Mouse (Mus musculus) megakaryocyte, embryonic 14.5 days (primary cell): Measurements from ENCODE around the gene Wdtc1. TPM values are rescaled to one million over a fixed set of nuclear protein-coding genes. Genes with fewer than 3 reads are reported as not detected.

Experiments
- H3K27me3 ChIP-seq: replicated peaks from 2 replicates; pipeline ENCODE3; 2012; ENCODE audit warnings: inconsistent platforms
- H3K36me3 ChIP-seq: replicated peaks from 2 replicates; pipeline ENCODE3; 2012; ENCODE audit warnings: low read length, inconsistent platforms, mixed read lengths
- H3K4me1 ChIP-seq: 2 replicates; pipeline ENCODE4 v1.6.1; 2012; ENCODE audit warnings: inconsistent platforms
- H3K4me3 ChIP-seq: replicated peaks from 2 replicates; pipeline ENCODE3; 2012; ENCODE audit warnings: moderate library complexity, mild to moderate bottlenecking, inconsistent platforms
- H3K9me3 ChIP-seq: 2 replicates; pipeline ENCODE4 v1.6.1; 2012; ENCODE audit warnings: inconsistent platforms
- FLI1 ChIP-seq: IDR thresholded peaks from 2 replicates; pipeline ENCODE4 v1.6.1; 2012; ENCODE audit warnings: low read length, inconsistent platforms, mixed read lengths
- GATA1 ChIP-seq: IDR thresholded peaks from 3 replicates; pipeline ENCODE4 v1.6.1; 2012; ENCODE audit warnings: mixed read lengths, low read length, inconsistent platforms, borderline replicate concordance
- polyA plus RNA-seq: library from polyadenylated mRNA; stranded (reverse); fragments of >175 nt; gene quantifications from 2 replicates; pipeline ENCODE4 v1.2.3, GENCODE M21; 2012; ENCODE audit warnings: low replicate concordance; ENCODE audit not compliant: insufficient read depth

The Wdtc1 gene
- polyA plus RNA-seq, 1 experiment = 85.7 TPM

- no peaks in the 10 kb centered on the region for H3K9me3 ChIP-seq
These were observed 1.4 kb upstream of the Wdtc1 start for GRCm38 (mm10) chr4:133354641-133355040.

GRCm38 (mm10) chr4:133352797-133353196, 484 bp downstream of the Wdtc1 start:
- H3K4me3 ChIP-seq = no peak overlapping the region
- H3K27me3 ChIP-seq = no peaks in the 10 kb centered on the region
- peaks cover 19% of the 10 kb centered on the region for H3K4me1 ChIP-seq
- TF ChIP-seq GATA1 (no peak), FLI1 (no peak)
- H3K9me3 ChIP-seq = no peaks in the 10 kb centered on the region
- H3K36me3 ChIP-seq = no peaks in the 10 kb centered on the region

More at GRCm38 (mm10) chr4:133354641-133355040, 1.4 kb upstream of the Wdtc1 start:
- peaks cover 4% of the 10 kb centered on the region for H3K27me3 ChIP-seq
- no peak overlapping the region for H3K4me3 ChIP-seq
- H3K4me1 ChIP-seq = peaks cover 12% of the 10 kb centered on the region
- no peaks in the 10 kb centered on the region for H3K36me3 ChIP-seq
- TF ChIP-seq GATA1 (no peak), FLI1 (no peak)

DNA sequence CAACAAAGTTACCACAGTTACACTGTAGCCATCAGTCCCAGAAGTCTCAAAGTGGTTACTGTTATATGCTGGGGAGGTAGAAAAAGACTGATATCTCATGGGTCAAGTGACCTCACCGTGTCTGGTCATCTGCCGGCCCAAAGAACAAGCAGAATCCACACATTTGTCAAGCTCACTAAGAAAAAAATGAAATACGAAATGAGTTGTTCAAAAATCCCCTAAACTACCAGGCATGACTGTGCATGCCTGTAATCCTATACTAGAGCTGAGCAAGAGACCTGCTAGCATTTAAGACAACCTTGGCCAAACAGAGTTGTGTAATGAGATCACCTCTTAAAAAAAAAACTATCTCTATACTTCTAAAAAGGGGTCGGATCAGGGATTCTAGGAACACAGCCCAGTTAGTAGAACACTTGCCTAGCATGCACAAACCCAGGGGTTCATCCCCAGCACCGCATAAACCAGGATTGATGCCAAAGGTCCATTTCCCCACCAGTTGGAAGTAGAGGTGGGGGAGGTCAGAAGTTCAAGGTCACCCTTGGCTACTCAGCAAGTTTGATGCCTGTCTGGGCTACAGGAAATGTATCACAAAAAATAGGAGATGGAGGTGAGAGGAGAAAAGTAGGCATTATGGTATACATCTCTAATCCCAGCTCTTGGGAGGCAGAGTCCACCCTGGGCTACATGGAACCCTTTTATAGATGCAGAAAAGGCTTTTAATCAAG, 5.1 kb downstream of the Wdtc1 start:
- TF ChIP-seq FLI1 (no peak), GATA1 (no peak)
- Histone ChIP-seq H3K27me3 (no peaks in the 10 kb centered on the region), H3K4me1 (peaks cover 32% of the 10 kb centered on the region), H3K9me3 (no peaks in the 10 kb centered on the region), H3K36me3 (no peaks in the 10 kb centered on the region), H3K4me3 (no peak overlapping the region)

DNA sequence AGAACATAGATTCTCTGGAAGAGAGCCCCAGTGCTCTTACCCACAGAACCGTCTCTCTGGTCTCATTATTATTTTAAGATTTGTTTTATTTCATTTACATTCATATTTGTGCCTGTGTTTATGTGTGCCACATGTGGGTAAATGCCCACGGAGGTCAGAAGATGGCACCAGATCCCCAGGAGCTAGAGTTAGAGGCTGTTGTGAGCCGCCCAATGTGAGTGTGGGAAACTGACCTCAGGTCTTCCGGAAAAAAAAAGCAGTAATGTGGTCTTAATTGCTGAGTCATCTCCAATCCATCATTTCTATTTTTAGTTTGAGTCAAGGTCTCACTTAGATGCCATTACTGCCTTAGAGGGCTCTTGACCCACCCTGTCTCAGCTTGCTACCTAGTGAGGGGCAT, 5.7 kb downstream of the Wdtc1 start:
- TF ChIP-seq GATA1 (no peak), FLI1 (no peak)
- no peak overlapping the region for H3K4me3 ChIP-seq
- H3K36me3 ChIP-seq = no peaks in the 10 kb centered on the region
- H3K9me3 ChIP-seq = no peaks in the 10 kb centered on the region
- H3K27me3 ChIP-seq = peaks cover 5% of the 10 kb centered on the region
- H3K4me1 ChIP-seq = peaks cover 29% of the 10 kb centered on the region

DNA sequence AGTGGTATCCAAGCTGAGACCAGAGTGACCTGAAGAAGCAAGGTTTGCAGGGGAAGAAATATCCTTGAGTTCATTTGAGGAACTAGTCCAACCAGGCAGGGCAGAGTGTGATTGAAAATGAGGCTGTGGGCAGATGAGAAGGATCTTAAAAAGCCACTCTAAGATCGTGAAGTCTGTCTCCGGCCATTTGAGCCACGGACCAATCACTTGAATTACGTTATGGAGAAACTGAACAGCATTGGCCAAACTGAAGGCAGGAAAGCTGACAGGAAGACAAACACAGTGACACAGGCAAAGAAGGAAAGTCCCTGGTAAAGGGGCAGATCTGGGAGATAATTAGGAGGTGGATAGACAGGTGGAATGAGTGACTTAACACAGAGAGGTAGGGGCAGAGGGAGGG, 6.7 kb downstream of the Wdtc1 start:
- Histone ChIP-seq H3K4me3 (peak overlapping the region; percentile 38), H3K4me1 (peaks cover 29% of the 10 kb centered on the region), H3K9me3 (no peaks in the 10 kb centered on the region), H3K36me3 (no peaks in the 10 kb centered on the region), H3K27me3 (peaks cover 8% of the 10 kb centered on the region)
- TF ChIP-seq FLI1 (no peak), GATA1 (no peak)

- no peak overlapping the region for H3K4me3 ChIP-seq
- H3K4me1 ChIP-seq = peaks cover 29% of the 10 kb centered on the region
- no peaks in the 10 kb centered on the region for H3K36me3 ChIP-seq
- TF ChIP-seq GATA1 (no peak), FLI1 (no peak)
- H3K9me3 ChIP-seq = no peaks in the 10 kb centered on the region
- H3K27me3 ChIP-seq = peaks cover 8% of the 10 kb centered on the region
These were observed 7.6 kb downstream of the Wdtc1 start for GRCm38 (mm10) chr4:133345702-133346101.

- H3K4me3 ChIP-seq = no peak overlapping the region
- TF ChIP-seq GATA1 (no peak), FLI1 (no peak)
These were observed 9.2 kb downstream of the Wdtc1 start for GRCm38 (mm10) chr4:133344112-133344511.

GRCm38 (mm10) chr4:133340217-133340616, 13.1 kb downstream of the Wdtc1 start:
- Histone ChIP-seq H3K36me3 (peaks cover 4% of the 10 kb centered on the region), H3K4me1 (peaks cover 13% of the 10 kb centered on the region; the same call in 1 of the 2 replicates), H3K9me3 (no peaks in the 10 kb centered on the region), H3K27me3 (peaks cover 8% of the 10 kb centered on the region), H3K4me3 (no peak overlapping the region)
- TF ChIP-seq FLI1 (no peak), GATA1 (no peak)

More at GRCm38 (mm10) chr4:133344112-133344511, 9.2 kb downstream of the Wdtc1 start:
- H3K4me1 ChIP-seq = peaks cover 34% of the 10 kb centered on the region
- H3K36me3 ChIP-seq = no peaks in the 10 kb centered on the region
- H3K9me3 ChIP-seq = no peaks in the 10 kb centered on the region
- peaks cover 8% of the 10 kb centered on the region for H3K27me3 ChIP-seq

- Histone ChIP-seq H3K9me3 (no peaks in the 10 kb centered on the region), H3K4me3 (peak overlapping the region; percentile 97), H3K27me3 (peaks cover 8% of the 10 kb centered on the region), H3K36me3 (peaks cover 4% of the 10 kb centered on the region), H3K4me1 (peaks cover 13% of the 10 kb centered on the region; the same call in 1 of the 2 replicates)
- TF ChIP-seq GATA1 (no peak), FLI1 (no peak)
These were observed 14.0 kb downstream of the Wdtc1 start for GRCm38 (mm10) chr4:133339148-133339749.

DNA sequence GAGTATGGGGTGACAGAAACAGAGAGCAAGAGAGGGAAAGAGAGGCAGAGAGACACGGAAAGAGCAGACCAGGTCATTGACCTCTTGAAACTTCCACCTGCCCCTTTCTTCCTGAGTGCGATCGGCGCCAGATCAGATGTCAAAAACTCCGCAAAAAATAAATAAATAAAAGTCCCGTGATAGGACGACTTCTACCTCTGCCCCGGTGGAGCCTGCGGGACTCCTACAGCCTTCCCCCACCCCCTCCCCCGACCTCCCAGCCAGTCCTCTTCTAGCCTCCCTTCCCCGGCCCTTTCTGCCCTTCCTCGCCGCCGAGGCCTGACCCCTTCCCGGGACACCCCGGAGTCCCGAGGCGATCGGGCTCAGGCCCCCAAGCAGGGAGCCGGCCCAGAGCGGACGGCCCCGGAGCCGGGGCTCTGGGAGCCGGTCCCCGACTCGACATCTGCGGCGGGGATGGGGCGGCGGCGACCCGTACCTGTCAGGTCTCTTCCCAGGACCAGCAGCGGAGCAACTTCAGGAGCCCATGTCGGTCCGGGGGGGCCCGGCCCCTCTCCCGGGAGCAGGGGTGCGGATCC, 14.7 kb downstream of the Wdtc1 start:
- H3K36me3 ChIP-seq = peaks cover 7% of the 10 kb centered on the region
- peak overlapping the region; percentile 97 for H3K4me3 ChIP-seq
- TF ChIP-seq FLI1 (no peak), GATA1 (no peak)
- no peaks in the 10 kb centered on the region for H3K9me3 ChIP-seq
- peaks cover 13% of the 10 kb centered on the region; the same call in 1 of the 2 replicates for H3K4me1 ChIP-seq
- peaks cover 8% of the 10 kb centered on the region for H3K27me3 ChIP-seq
